Mouse (Mus musculus) heart, embryonic 10.5 days (tissue): ENCODE measurements around the gene Lipt2. TPM values are rescaled to one million over a fixed set of nuclear protein-coding genes. Genes with fewer than 3 reads are reported as not detected.

ENCODE experiments used
- DNase-seq: peaks from one replicate; pipeline ENCODE4 v3.0.0-alpha.2; 2017; ENCODE audit warnings: low spot score
- H3K27ac ChIP-seq: fragments of 300-500 bp; sonication (generic); 2 replicates; pipeline ENCODE4 v1.5.1; 2016; ENCODE audit warnings: mild to moderate bottlenecking
- H3K27me3 ChIP-seq: fragments of 300-500 bp; sonication (generic); 2 replicates; pipeline ENCODE4 v1.6.1; 2016; ENCODE audit warnings: mild to moderate bottlenecking; ENCODE audit not compliant: poor library complexity, insufficient read depth, severe bottlenecking
- H3K36me3 ChIP-seq: fragments of 300-500 bp; sonication (generic); 2 replicates; pipeline ENCODE4 v1.6.1; 2016; ENCODE audit warnings: mild to moderate bottlenecking, moderate library complexity
- H3K4me1 ChIP-seq: fragments of 300-500 bp; sonication (generic); 2 replicates; pipeline ENCODE4 v1.6.1; 2016; ENCODE audit warnings: mild to moderate bottlenecking
- H3K4me3 ChIP-seq: fragments of 300-500 bp; sonication (generic); 2 replicates; pipeline ENCODE4 v1.5.1; 2016; ENCODE audit warnings: mild to moderate bottlenecking, moderate library complexity
- H3K9me3 ChIP-seq: fragments of 300-500 bp; sonication (generic); 2 replicates; pipeline ENCODE4 v1.6.1; 2016; ENCODE audit warnings: mild to moderate bottlenecking, moderate library complexity
- WGBS: fragments of 180-500 bp; shearing (Covaris S2); methylation state at CpG from one replicate; pipeline ENCODE4 v1.1.7; 2016; 5-methylcytosine and 5-hydroxymethylcytosine counted together
- polyA plus RNA-seq: library from polyadenylated mRNA; unstranded; fragments of >200 nt; fragmentation: Nextera tagmentation; extraction: Ambion mirVana; gene quantifications from 2 replicates; pipeline ENCODE4 v1.2.1, GENCODE M21; 2016

Gene Lipt2
- polyA plus RNA-seq, 1 experiment from 2014 or later, result 20.9 TPM

DNA sequence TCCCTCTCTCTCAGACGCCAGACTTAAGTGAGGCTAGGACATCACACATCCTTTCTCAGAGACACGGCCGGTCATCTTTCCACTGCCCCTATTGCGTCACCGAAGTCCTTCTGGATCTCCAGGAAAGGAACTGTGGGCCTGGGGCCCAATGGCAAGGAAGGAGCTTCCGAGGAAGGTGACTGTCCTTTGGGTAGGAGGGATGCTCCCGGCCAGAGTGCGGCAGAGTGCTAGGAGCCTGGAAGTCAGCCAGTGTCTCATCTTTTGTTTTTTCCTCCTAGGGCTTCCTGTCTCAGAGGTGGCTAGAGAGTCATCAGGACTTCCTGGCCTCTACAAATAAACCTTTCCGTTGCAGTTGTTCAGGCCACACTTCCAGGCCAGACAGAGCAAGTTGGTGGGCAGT lies 22.0 kb upstream of the Lipt2 start:
- DNase-seq, result peak; percentile 72
- WGBS, result 59% methylated on average over 9 of the region's 9 CpGs
- Histone ChIP-seq H3K4me3 (no peak overlapping the region), H3K9me3 (no peaks in the 10 kb centered on the region), H3K27me3 (no peaks in the 10 kb centered on the region), H3K4me1 (no peaks in the 10 kb centered on the region), H3K27ac (no peak overlapping the region), H3K36me3 (no peaks in the 10 kb centered on the region)

DNA sequence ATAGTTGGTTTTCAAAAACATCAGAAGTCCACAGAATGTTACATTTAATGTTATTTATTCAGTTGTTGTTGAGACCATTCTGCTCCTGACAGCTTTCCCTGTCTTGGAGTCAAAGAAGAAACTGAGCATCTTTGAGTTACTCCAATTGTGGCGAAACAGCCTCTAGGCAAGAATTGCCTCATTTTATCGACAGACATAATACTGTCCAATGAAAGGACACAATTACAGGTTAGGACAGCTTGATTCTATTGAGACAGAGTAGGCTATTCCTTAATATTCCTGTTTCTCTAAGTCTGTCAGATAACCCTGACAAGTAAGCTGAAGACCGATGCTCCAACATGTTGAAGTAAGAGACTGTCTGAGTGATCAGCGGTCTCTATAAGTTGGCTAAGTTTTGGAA lies 21.0 kb upstream of the Lipt2 start:
- 93% methylated on average over 4 of the region's 4 CpGs for WGBS

DNA sequence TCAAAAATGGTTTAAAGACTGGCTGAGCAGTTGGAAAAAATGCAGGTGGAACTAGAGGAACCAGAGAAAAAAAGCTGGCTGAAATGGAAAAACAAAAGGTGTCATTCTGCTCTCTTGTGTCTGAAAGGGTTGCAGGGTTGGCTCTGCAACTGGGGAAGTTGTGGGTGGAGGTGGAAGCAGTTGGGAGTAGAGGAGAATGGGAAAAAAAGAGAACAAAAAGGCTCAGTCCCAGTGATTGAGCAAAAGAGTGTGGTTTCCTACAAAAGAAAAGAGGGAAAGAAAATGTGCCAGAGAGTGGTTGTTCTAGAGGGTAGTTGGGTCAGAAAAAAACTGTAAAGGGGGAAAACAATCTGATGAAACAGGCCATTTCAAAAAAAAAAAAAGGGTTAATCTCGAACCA lies 18.5 kb upstream of the Lipt2 start:
- Histone ChIP-seq H3K27me3 (no peaks in the 10 kb centered on the region), H3K9me3 (no peaks in the 10 kb centered on the region), H3K4me3 (no peak overlapping the region), H3K36me3 (no peaks in the 10 kb centered on the region), H3K4me1 (no peaks in the 10 kb centered on the region), H3K27ac (no peak overlapping the region)
- peak; percentile 30 for DNase-seq
- WGBS, result 60% methylated on average over 1 of the region's 1 CpGs

More for the DNA sequence above, 21.0 kb upstream of the Lipt2 start:
- no peak overlapping the region for H3K4me3 ChIP-seq
- no peaks in the 10 kb centered on the region for H3K27me3 ChIP-seq
- H3K4me1 ChIP-seq, result no peaks in the 10 kb centered on the region
- no peaks in the 10 kb centered on the region for H3K36me3 ChIP-seq
- no peaks in the 10 kb centered on the region for H3K9me3 ChIP-seq
- no peak overlapping the region for H3K27ac ChIP-seq
- DNase-seq, result no peak

DNA sequence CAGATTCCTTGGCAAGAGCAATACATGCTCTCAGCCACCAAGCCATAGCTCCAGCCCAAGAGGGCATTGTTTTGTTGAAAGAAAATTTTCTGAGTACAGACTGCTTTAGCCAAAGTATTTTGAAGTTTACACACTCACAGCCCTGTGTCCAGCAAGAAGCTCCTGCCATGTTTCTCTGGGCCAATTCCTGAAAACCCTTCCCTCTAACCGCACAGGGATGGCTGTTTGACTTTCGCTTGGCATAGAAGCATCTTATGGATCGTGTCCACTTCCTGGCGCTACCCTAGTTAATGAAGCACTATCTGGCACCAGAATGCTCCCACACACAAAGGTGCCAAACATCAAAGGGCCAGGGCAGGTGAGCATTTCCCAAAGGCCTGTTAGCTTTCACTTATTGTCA lies 10.5 kb upstream of the Lipt2 start:
- no peaks in the 10 kb centered on the region for H3K9me3 ChIP-seq
- no peaks in the 10 kb centered on the region for H3K4me1 ChIP-seq
- H3K36me3 ChIP-seq, result no peaks in the 10 kb centered on the region
- no peak overlapping the region for H3K27ac ChIP-seq
- WGBS, result 82% methylated on average over 4 of the region's 4 CpGs
- H3K27me3 ChIP-seq, result no peaks in the 10 kb centered on the region
- H3K4me3 ChIP-seq, result no peak overlapping the region
- DNase-seq, result no peak

DNA sequence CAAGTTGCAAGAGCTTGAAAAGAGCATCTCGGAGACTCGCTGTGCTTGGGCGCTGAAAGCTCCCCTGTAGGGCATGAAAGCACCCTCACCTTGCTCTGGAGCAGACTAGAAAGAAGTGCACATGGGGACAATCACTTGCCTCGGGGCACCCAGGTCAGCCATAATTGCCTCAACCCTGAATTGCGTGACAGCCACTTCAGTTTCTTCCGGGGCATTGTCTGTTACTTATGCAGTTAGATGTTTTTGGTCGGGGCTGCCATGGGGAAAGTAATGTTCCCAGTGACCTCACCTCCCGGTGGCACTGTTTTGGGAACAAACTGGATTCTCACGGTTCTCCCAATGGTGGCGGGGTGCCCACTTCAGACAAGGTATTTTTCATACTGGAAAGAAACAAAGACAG lies 9.0 kb upstream of the Lipt2 start:
- WGBS, result 67% methylated on average over 10 of the region's 10 CpGs
- Histone ChIP-seq H3K9me3 (no peaks in the 10 kb centered on the region), H3K27ac (no peak overlapping the region), H3K4me3 (no peak overlapping the region), H3K27me3 (no peaks in the 10 kb centered on the region), H3K4me1 (no peaks in the 10 kb centered on the region), H3K36me3 (no peaks in the 10 kb centered on the region)
- no peak for DNase-seq

DNA sequence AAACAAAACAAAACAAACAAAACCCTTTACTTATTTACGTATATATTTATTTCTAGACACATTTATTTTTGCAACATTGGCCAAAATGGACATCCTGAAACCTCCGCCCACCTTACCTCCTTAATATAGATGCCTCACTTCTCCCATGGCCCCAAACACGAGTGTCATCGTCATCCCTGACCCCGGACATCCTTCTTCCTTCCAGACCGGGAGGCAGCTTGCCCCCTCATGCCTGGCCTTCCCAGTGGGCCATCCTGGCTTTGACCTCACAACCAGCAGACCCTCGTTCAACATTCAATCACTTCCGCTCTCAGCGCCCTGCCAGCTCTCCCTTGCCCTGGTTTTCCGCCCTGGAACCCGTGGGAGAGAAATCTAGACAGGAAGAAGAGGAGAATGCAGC lies 8.5 kb upstream of the Lipt2 start:
- Histone ChIP-seq H3K9me3 (no peaks in the 10 kb centered on the region), H3K4me1 (no peaks in the 10 kb centered on the region), H3K4me3 (no peak overlapping the region), H3K27ac (no peak overlapping the region), H3K36me3 (no peaks in the 10 kb centered on the region), H3K27me3 (no peaks in the 10 kb centered on the region)
- DNase-seq, result no peak
- WGBS, result 81% methylated on average over 11 of the region's 11 CpGs

DNA sequence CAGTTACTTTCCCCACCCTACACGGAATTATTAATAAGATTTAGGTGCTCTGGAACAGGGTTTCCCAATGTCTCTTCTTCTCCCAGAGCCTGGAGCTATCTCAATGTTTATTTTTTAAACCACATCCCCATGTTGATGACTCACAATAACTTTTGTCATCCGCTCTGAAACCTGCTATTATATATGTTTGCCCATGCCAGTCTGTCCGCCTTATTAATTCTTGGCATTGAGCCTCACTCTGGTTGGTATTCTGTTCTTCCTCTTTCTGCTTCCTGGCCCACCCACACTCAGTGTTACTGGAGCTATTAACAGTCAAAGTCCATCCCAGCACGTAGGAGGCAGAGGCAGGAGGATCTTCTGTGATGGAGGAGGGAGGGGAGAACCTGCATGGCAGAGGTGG lies 1.4 kb upstream of the Lipt2 start:
- WGBS, result 72% methylated on average over 4 of the region's 4 CpGs
- no peak for DNase-seq

DNA sequence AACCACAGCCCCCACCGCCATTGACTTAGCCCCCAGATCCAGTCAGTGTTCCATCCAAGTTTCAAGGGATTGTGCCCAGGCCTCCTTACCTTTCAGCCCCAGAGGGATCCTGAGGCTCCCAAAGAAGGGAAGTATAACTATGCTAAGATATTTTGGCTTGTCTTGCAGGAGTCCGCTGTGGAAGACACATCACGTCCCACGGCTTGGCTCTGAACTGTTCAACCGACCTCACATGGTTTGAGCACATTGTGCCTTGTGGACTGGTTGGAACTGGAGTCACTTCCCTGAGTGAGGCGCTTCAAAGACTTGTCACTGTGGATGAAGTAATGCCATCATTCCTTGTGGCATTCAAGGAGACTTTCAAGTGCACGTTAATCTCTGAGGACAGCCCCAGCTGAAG lies 929 bp downstream of the Lipt2 start:
- WGBS, result 72% methylated on average over 7 of the region's 7 CpGs
- Histone ChIP-seq H3K27ac (peak overlapping the region; percentile 97), H3K27me3 (no peaks in the 10 kb centered on the region), H3K4me1 (peaks cover 12% of the 10 kb centered on the region; the same call in 1 of the 2 replicates), H3K4me3 (peak overlapping the region; percentile 86), H3K36me3 (no peaks in the 10 kb centered on the region), H3K9me3 (no peaks in the 10 kb centered on the region)
- DNase-seq, result peak; percentile 66

More for the DNA sequence above, 1.4 kb upstream of the Lipt2 start:
- Histone ChIP-seq H3K9me3 (no peaks in the 10 kb centered on the region), H3K27ac (no peak overlapping the region), H3K27me3 (no peaks in the 10 kb centered on the region), H3K36me3 (no peaks in the 10 kb centered on the region), H3K4me1 (peaks cover 12% of the 10 kb centered on the region; the same call in 1 of the 2 replicates), H3K4me3 (no peak overlapping the region)

DNA sequence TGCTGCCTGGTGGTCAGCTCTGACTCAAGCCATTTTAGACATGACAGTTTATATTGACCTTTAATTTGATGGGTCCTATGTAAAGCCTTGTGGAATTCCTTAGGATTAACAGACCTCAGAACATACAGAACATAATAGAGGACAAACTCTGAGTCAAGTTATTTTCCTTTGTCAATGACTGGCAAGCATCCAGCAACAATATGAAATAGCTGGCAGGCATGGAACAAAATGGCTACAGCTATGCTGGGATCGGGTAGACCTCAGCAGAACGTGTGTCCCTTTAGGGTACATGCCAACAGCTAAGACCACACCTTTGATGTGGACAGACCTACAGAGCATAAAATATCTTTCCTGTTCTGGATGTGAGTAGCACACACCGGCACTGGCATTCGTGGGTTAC lies 4.4 kb downstream of the Lipt2 start:
- no peaks in the 10 kb centered on the region for H3K27me3 ChIP-seq
- no peaks in the 10 kb centered on the region for H3K36me3 ChIP-seq
- DNase-seq, result no peak
- WGBS, result 84% methylated on average over 4 of the region's 4 CpGs
- H3K9me3 ChIP-seq, result no peaks in the 10 kb centered on the region
- peaks cover 12% of the 10 kb centered on the region; the same call in 1 of the 2 replicates for H3K4me1 ChIP-seq
- H3K4me3 ChIP-seq, result no peak overlapping the region
- no peak overlapping the region for H3K27ac ChIP-seq

DNA sequence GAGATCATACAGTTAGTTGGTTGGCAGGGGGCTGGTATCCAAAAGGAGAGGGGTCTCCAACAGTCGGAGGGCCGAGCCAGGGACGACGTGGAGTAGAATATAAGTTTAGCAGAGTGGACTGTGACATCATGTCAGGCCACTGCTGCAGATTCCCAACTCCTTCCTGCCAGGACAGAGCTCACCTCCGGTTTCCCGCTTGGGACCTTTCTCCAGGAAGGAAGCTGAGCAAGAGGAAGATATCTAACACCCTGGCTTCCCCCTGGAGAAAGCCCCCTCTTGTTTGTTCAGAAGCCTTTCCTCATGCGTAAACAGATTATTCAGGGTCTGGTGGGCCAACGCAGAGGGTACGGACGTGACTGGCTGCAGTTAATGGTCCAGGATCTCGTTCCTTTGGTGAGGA lies 9.6 kb downstream of the Lipt2 start:
- H3K4me3 ChIP-seq, result no peak overlapping the region
- 59% methylated on average over 11 of the region's 11 CpGs for WGBS
- DNase-seq, result no peak
- H3K27ac ChIP-seq, result no peak overlapping the region; the same call in 1 of the 2 replicates
- H3K36me3 ChIP-seq, result no peaks in the 10 kb centered on the region
- no peaks in the 10 kb centered on the region for H3K27me3 ChIP-seq
- H3K4me1 ChIP-seq, result no peaks in the 10 kb centered on the region
- no peaks in the 10 kb centered on the region for H3K9me3 ChIP-seq

DNA sequence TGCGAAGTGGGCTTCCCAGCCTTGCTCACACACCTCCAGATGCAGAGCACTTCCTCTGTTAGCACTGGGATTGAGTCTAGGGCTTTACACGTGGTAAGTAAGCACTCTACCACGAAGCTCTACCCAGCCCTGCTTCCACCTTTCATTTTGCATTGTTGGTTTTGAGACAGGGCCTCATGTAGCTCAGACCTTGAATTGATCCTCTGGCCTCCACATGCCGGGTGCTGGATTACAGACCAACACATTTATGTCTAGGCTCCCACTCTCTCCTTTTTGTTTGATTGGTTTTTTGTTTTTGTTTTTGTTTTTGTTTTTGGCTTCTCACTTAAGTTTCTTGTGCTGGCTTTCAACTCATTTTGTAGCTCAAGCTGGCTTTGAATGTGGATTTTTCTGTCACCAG lies 11.7 kb downstream of the Lipt2 start:
- Histone ChIP-seq H3K27me3 (peaks cover 4% of the 10 kb centered on the region; the same call in 1 of the 2 replicates), H3K9me3 (no peaks in the 10 kb centered on the region), H3K27ac (no peak overlapping the region), H3K36me3 (no peaks in the 10 kb centered on the region), H3K4me1 (no peaks in the 10 kb centered on the region), H3K4me3 (no peak overlapping the region)
- no peak for DNase-seq
- WGBS, result 69% methylated on average over 4 of the region's 4 CpGs

DNA sequence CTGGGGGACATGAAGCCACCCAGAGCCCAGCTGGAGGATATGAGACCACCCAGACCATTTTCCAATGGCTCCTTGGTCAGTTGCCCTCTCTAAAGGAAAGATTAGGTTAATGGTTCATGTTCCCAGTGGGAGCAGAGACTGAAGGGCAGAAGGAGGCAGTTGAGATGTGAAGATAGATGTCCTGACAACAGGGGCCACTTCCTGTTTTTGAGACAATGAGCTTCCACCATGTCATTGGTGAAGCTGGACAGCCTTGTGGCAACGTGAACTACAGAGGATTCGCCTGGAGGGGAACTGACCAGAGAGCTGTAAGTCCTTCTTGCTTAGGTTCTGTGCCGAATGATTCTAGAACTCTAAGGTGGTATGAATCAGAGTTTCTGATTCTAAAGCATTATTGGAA lies 17.2 kb downstream of the Lipt2 start, which contains the start of gene Kcne3:
Gene Kcne3 (plus strand): TSS at position 234 of the 400 bp plus-strand sequence.
- no peak within 1 kb of the TSS for H3K4me3 ChIP-seq
- WGBS, result 67% methylated on average over 3 of the region's 3 CpGs

DNA sequence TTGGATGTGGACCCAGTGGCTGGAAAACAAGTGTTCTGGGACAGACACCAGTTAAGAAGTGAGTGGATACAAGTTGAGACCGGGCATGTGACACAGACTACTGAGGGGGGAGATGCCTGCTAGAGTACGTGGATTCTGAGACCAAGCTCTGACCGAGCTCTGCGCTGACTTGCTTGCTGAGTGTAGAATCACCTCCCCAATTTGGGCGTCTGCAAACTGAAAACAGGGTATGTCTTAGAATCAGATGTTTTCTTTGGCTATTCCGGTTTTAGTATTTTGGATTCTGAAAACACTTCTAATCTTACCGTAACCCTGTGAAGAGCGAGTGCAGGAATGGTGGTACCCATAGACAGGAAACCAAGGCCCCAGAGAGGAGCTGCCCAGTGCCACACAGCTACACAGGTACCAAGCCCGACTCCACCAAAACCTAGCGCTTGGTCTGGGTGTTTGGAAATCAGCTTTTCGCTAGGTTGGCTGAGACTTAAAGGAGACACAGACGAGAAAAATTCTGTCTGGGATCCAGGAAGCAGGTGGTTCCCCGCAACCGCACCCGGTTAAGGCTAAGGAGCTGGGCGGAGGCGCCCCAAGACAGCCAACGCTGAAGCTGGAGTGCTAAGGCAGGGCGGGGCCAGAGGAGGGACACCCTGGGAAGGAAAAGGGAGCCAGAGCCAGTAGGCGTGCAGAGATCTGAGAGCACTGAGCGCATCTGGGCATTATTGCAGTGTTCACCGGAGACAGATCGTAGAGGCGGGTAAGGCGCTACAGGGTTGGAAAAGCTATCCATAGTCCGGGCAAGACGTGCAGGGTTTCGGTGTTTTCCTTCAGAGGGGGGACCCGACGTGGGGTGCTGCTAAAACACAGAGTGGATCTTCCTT lies 19.2 kb downstream of the Lipt2 start:
- 7% methylated on average over 30 of the region's 30 CpGs for WGBS
- no peak overlapping the region for H3K27ac ChIP-seq
- no peaks in the 10 kb centered on the region for H3K9me3 ChIP-seq
- H3K4me1 ChIP-seq, result peaks cover 20% of the 10 kb centered on the region
- no peaks in the 10 kb centered on the region for H3K36me3 ChIP-seq
- peak overlapping the region; percentile 63 for H3K4me3 ChIP-seq
- H3K27me3 ChIP-seq, result peaks cover 61% of the 10 kb centered on the region
- peak; percentile 77 for DNase-seq

More for the DNA sequence above, 17.2 kb downstream of the Lipt2 start, which contains the start of gene Kcne3:
- Histone ChIP-seq H3K27me3 (peaks cover 57% of the 10 kb centered on the region), H3K36me3 (no peaks in the 10 kb centered on the region), H3K9me3 (no peaks in the 10 kb centered on the region), H3K27ac (no peak within 1 kb of the TSS), H3K4me1 (peaks cover 20% of the 10 kb centered on the region)
- DNase-seq, result no peak
